Mouse (Mus musculus) adrenal gland, postnatal 10 days (tissue): ENCODE measurements around the gene Cfh. TPM values are rescaled to one million over a fixed set of nuclear protein-coding genes. Genes with fewer than 3 reads are reported as not detected.
A peak's percentile ranks its signal among the peaks of the same experiment; 100 is the strongest.
"Not testable (repeated sequence)": the region's sequence is repeated elsewhere in the genome, so short reads cannot be mapped to it uniquely, and the experiment has no call there.

Experiments used
- DNase-seq: peaks from one replicate; pipeline ENCODE4 v3.0.0; 2021; ENCODE audit warnings: mixed read lengths
- long read RNA-seq, 2 experiments: library from polyadenylated mRNA; stranded (forward); transcript quantifications; one replicate each; pipeline ENCODE4 v2.0.0; 2021
- total RNA-seq, 2 experiments: library from RNA; stranded (reverse); gene quantifications; 2 replicates each; pipeline ENCODE4 v1.2.3; 2021

Cfh gene
- 100 to 1,000 TPM in 1 of 2 experiments, 10 to 100 TPM in 1; 90.8 to 132 TPM for total RNA-seq
- long read RNA-seq, experiment 1, full-length matches to known transcripts = 8 of 38 reads
- long read RNA-seq, experiment 1, partial matches to known transcripts = 20 of 38 reads
- long read RNA-seq, experiment 1, other reads (novel, unspliced or antisense) = 10 of 38 reads
- long read RNA-seq, experiment 2, full-length matches to known transcripts = 8 of 17 reads
- long read RNA-seq, experiment 2, partial matches to known transcripts = 0 of 17 reads
- long read RNA-seq, experiment 2, other reads (novel, unspliced or antisense) = 9 of 17 reads

- DNase-seq = not testable (repeated sequence)
Measured at GRCm38 (mm10) chr1:140183664-140184063, at the start of gene Cfh. Gene Cfh, minus strand, starts transcription at chr1:140183764.

- DNase-seq = no peak
Measured at GRCm38 (mm10) chr1:140226673-140227072, 43.1 kb upstream of the Cfh start.

- DNase-seq = no peak
Measured at GRCm38 (mm10) chr1:140225221-140225620, 41.7 kb upstream of the Cfh start.

- no peak for DNase-seq
Measured at GRCm38 (mm10) chr1:140205329-140205728, 21.8 kb upstream of the Cfh start.

- DNase-seq = not testable (repeated sequence)
Measured at GRCm38 (mm10) chr1:140188500-140188899, 4.9 kb upstream of the Cfh start.

DNA sequence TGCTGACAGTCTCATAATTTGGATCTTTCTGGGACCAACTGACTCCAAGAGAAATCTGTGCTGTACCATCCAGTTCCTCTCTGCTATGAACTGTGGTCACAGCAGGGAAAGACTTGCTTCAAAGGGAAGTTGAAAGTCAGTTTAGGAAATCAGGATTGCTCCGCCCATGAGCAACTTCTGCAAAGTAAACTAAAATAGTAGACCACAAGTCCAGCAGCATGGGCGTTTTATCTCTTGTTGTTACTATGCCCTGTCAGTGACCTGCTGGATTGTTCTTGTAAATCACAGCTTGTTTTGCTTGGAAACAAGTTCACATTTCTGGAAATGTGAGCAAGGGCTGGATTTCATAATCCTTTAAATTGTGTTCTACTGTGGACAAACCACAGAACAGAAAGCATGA, 356 bp downstream of the Cfh start:
- peak; percentile 8 for DNase-seq

- DNase-seq = no peak
Measured at GRCm38 (mm10) chr1:140180125-140180524, 3.4 kb downstream of the Cfh start.

DNA sequence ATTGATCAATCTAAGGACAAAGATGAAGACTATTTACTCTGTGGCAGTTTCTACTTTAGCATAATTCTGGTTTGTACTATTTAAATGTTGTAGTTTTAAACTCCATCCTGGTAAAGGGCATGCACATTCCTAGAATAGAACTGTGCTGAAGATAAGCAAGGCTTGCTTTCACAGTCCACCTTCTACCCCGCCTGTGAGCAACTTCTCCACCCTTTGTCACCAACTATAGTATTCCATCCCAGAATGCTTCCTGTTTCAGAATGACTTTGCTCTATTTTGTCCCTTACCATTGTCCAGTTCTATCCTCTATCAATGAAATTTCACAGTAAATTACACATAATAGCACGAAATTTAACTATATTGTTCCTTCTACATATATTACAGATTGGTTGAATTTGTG, 8.1 kb downstream of the Cfh start:
- DNase-seq = no peak

DNA sequence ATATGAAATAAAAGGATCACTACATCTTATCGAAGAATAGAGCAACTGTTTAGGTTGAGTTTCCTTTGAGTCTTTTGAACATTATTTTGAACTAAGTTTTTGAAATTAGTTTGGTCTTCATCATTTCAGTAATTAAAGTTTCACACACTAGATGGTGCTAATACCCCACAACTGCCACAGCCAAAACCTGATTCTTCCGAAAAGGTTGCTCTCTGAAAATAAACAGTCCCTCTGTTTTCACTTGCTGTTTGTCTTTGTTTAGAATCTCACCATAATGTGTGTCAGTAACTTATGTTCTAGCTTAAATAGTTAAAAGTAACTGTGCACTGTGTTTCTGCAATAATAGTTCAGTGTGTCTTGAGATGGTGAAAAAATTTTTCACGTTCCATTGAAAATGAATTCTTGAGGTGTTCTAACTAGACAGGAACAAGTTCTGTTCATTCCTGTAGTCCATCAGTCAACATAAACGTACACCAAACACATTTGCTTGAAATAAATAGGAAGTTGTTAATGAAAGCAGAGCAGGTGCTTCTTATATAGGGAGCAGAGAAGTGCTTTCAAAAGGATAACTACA, 11.9 kb downstream of the Cfh start:
- no peak for DNase-seq

GRCm38 (mm10) chr1:140158970-140159369, 24.6 kb downstream of the Cfh start:
- DNase-seq = no peak

DNA sequence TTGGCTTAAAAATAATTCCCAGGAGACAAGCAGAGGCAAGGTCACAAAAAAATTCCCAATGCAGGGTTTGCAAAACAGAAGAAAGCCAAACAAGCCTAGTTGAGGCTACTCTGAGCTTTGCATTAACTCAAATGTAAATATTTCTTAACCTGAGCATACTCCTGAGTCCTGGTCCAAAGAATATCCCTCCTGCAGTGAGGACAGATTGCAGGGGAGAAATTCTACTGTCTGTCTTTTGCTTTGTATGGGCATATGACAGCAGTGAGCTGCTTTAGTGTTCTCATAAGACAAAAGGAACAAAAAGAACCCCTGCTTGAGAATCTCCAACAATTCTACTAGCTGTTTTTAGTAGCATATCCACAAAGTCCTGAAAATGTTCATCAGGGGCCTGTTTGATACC, 114.1 kb downstream of the Cfh start:
- DNase-seq = no peak

Other genes with a start within 250 kb of the Cfh start
- 1 to 10 TPM; 1.2 TPM for gene Kcnt2, start 62.4 kb upstream of the Cfh start, total RNA-seq